Mouse (Mus musculus) spleen, postnatal 14 days (tissue): ENCODE measurements at regions not wholly inside any gene's neighbourhood (a gene's known extent, or its start where the extent isn't known, plus 50 kb on each side); places are given as distances from the start of the nearest gene placed in this dataset.

Source experiments
- DNase-seq, 2 experiments: peaks; one replicate each; pipeline ENCODE4 v3.0.0; 2021 to 2022; ENCODE audit warnings: low spot score in 2 of 2

DNA sequence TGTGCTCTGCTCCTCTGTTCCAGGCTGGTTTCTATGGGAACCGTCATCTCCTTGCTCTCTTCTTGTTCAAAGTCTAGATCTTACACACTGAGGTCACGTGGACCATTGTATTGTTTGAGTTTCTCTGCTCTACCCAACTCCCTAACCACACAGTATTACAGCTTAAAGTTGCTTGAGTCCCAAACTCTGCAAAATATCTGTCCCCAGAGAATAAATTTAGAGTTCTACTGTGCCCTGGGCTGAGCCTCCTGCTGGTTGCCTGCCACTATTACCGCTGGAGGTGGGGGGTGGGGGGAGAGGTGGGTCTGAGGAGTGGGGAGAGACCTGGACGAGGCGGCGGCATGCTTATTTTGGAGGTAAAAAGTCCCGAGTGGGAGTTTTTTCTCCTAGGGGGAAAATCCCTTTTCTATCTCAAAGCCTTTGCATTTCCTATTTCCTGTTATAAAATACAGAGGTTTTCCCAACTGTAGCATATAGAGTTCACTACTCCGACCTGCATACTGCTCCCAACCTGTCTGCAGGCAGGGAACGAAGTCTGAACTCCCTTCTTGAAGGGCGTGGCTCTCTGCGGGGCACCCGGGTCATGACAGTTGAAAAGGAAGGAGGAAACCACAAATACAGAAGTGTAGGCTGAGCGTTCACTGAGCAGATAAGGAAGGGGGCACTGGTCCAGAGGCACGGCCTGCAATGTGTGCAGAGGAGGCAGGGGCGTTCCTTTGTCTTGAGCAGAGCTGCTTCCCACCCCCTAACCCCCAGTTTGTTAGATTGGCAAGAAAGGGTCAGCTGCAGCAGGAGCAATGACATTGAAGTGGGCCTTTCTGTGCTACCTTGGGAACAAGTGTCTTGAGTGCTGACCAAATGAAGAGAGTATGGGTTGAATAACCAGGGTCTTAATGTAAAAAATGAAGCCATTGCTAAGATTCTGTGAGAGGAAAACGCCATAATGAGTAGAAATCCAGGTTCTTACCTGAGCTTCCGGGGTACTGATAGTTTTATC is 188.7 kb downstream of the Akap7 start:
- peak; percentile 19 to 37 for DNase-seq

DNA sequence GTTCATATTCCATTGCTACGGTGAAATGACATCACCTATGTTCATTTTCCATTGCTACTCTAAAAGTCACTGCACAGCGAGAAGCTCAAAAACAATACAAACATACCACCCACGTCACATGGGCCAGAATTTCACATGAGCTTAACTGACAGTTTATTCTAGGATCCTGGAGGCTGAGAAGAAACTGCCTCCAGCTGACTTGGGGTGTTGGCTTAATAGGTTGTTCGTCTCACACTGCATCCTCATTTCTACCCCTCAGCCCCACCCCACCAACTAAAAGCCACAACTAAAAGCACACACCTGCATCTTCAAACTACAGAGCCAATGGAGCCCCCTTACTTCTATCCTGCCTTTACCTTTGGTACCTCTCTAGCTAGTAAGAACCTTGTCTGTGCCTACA is 187.0 kb upstream of the Arg1 start:
- DNase-seq, result no peak

DNA sequence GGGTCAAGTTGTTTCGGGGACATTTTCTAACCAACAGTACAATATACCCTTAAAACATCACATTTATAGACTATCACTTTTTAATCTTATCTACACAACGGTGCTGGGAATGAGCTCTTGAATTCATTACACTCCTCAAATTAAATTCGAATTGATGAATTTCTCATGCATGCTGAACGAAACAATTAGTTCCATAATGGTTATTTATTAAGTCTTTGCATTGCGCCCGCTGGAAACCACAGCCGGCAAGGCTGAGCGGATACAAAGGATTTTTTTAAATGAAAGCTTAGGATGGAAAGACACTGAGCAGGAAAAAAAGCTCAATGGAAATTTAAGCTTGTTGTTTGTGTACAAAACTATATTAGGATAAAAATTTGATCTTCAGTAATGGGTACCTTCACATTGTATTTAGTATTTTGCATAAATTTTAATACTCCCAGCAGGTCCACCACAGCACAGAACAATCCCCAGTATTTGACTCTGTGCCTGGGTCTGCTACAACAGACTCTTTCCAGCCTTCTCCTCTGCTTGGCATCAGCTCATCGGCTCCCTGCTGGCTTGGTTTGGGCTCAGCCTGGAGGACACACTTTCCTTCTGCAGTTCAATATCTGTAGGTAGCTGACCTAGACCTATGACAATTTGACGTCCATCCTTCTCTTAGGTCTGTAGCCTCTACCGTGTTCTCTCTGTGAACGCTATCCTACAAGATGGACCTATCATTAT is 185.3 kb upstream of the Arg1 start:
- DNase-seq, result no peak

DNA sequence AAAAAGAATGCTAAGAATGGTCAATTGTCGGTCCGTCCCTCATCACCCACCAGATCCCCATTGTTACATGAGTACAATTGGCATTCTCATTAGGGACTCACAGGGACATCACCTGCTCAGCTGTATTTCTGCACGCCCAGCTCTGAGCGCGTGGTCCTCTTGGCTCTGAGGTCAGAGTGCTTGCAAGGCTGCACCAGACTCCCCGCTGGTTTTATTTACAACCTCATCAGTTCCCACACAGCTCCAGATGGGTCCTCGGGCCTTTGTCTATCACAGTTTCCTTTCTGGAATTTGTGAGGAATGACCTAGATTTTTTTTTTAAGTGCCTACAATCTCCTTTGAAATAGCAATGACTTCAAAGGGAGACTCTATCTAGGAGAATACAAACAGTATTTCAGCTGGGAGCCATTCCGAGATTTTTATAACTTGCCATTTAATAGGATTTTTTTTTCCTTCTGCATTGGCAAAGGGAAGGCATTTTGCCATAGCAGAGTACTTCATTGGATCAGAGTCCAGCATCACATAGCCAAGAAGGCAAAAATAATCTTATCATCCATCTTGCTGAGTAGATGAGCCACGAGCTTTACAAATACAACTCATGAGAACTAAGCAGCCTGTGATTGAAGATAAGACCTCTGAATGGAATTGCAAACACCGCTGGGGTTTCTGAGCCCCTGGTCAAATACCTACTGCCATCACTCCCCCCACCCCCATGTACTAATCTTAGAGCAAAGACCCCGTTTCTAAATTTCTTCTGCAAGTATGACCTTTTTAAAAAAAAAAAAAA is 184.5 kb upstream of the Arg1 start:
- DNase-seq, result no peak

DNA sequence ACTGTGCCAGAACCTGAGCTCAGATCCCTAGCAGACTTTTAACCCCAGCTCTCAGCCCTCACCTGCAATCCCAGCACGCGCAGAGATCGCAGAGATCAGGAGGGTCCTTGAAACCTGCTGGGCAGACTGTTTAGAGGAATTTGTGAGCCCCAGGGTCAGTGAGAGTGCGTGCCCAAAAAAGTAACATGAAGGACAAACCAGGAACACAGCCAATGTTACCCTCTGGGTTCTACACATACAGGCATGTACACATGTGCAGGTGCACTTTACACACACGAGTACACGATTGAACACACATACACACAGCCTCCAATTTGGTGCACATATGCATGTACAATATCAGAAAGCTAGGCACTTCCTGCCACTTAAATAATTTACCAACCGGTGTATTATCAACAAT is 183.9 kb upstream of the Arg1 start:
- no peak for DNase-seq

DNA sequence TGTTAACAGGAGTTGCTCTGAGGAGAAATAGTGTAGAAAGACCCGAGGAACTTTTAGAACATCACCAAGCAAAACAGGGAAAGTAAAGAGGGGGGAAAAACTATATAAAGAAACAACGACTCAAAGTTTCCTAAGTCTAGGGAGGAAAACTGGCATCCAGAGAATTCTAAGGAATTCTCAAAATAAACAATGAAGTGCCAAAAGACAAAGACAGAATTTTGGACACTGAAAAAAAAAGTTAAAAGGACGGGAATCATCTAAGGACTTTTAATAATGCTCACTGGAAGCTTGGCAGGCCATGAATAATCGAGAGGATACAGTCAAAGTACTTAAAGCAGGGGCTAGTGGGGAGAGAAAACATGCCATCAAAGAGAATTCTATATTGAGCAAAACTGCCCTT is 170.8 kb upstream of the Arg1 start:
- no peak for DNase-seq

DNA sequence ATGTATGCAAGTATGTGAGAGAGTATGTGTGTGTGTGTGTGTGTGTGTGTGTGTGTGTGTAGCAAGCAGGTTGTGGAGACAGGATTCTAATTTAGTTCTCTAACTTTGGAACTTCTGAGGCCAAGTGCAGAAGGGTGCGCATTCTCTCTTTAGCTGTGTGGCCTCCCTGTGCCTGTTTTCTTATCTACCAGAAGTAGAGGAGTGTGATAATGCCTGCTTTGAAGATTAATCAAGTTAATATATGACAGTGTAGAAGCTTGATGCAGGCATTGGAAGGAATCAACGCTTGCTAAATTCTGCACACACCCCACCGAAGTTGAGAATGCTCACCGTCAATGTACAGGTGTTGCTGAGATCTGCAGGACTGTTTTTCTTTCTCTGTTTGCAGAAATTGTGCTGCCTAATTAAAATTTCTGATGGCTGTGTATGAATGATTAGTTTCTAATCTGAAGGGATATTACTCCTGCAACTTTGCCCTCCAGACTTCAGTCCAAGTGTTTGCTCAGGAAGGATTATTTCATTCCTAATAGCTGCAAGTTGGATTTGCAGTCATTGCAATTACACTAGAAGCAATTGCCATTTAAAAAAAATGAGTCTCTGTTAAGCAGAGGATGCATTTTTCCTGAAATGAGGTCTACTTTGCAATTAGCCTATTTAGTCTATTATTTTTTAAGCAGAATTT is 162.6 kb upstream of the Arg1 start:
- no peak for DNase-seq

DNA sequence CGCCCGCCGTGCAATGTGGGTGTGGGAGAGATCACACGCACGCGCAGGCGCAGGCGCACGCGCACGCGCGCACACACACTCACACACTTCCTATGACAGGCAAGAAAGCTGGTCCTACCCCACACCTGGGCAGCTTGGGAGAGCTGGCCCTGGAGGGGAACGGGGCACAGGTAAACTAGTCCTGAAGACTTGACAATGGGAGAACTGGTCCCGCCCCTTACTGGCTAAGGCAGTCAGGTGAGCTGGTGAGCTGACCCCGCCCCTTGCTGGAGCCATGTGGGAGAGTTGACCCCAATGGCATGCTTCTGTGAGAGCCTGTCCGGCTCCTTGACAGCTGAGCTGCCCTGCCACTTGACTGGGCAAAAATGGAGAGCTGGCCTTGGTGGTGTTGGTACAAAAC is 159.5 kb upstream of the Arg1 start:
- DNase-seq, result no peak

DNA sequence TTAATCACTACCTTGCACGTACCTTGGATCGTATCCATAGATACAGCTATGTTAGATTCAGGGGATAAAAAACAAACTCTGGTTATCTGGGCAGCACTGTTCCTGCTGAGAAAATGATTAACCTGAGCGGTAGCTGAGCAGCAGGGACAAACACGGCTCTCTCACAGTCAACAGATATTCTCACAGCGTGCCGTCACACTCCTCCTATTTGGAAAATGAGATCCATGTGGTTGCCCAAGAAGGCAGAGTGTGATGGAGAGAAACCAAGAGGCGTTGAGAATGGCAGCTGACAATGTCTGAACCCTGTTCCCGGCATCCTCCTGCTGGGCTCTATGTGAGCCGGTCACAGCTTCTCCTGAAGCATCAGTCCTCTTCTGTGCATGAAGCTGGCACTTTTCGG is 155.6 kb upstream of the Arg1 start:
- no peak for DNase-seq

DNA sequence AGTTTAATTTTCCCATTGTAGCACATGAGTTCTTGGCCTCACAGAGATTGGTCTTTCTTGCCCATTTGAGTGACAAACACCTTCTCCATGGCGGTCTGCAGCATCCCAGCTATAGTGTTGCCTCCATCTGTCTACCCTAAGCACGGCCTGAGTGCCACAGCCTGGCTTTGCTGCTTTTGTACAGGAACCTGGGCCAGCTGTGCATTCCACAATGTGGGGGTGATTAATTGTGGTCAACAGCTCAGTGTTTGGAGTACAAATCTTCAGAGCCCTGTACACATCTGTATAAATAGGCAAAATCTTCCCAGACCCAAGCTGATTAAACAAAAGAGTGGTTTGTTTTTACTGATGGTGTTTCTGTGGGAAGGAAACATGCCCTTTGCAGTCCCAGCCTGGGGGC is 145.3 kb upstream of the Arg1 start:
- no peak for DNase-seq

DNA sequence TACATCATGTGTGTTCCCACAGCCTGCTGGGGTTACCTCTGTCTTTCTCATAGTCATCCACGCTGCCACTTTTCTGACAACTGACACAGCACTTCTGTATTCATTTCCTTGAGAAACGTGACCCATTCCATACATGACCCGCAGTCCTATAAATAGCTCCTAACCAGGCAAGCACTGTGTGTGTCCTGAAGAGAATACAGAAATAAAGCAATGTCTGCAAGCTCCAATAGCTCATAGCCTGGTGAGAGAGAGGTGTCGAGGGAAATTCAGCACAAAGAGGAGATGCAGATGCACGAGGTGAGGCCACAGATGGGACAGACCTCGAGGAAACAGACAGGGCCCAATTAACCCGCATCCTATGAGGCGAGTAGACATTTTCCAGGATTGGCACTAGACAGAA is 141.0 kb upstream of the Arg1 start:
- no peak for DNase-seq

DNA sequence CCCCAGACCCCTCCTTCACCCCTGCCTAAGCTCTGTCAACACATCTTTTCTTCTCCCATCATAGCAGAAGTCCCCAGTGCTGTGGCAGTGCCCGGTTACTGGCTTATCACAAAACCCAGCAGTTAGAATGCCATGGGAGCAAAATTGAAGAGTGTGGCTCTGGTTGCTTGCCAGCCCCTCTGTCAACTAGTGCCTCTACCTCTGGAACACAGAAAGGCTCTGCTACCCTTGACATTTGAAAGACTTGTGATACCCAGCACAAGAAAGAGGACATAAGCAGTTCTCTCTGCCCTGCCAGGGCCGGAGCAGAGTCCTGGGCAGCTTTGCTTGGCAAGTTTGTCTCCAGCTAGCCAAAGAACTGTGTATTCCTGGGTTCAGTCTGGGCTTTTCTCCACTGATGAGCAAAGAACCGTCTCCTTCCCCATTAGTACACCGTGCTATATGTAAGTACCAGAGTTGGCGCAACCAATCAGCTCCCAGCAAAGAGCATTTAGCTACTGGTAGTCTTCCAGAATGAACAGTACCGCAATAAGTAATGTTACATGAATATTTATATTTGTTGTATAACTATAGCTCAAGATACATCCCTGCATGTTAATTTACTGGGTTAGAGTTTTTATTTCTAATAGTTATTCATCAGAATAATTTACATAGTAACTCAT is 137.5 kb upstream of the Arg1 start:
- no peak for DNase-seq

DNA sequence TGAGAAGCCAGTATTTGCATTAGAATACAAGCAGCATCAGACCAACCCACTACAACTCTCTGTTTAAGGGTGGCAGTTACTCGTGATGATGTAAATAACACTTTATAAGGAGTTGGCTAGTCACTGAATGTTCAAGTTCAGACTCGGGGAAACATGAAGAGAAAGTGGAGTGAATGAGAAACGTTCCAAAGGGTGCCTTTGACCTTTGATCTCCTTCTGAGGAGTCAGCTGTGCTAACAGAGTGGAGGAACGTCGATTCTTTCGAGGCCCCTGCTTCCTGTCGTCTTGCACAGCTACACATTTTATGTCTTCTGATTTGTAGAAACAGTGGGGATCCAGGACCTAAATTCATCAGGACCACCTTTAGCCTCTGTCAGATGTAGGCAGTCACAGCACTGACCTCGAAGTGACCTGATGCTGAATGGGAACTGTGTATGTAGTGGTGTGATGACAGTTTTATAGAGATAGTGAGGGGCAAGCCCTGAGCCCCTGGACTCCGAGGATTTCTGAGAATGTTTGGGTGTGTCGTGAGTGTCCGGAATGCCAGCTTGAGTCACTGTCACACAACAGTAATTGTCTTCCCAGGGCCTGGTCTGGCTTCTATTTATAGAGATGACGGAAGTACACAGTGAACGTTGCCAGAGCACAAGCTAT is 134.2 kb upstream of the Arg1 start:
- no peak for DNase-seq

DNA sequence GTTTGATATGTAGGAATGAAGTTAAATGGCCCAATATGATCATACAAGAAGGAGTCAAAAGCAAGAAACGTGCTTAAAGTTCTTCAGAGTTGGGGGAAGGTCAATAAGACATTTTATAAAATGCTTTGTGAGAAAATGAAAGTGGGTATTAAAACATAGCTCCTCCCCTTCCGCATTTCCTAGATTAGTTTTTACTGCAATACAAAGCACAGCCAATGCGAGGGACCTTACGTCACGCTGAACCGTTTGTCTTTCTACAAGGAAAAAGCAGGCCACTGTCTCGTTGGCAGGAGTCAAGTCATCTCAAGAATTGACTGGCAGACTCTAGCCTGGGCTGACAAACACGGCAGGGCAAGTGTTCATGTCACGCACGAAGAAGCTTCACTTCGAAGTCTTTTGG is 131.4 kb upstream of the Arg1 start:
- no peak for DNase-seq

DNA sequence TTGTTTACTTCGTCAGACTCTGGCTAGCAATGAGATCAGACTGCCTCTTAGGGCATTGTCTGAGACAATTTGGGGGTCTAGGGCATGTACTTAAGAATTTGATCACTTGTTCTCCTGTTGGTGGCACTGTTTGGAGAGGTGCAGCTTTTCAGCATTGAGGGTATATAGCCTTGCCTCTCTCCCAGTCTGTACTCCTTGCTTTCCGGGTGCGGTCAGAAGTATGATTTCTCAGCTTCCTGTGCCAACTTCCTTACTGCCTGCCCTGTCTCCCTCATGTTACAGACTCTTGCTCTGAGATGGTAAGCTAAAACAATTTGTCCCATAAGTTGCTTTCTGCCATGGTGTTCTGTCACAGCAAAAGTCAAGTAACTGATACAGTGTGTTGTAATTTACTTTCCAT is 124.7 kb upstream of the Arg1 start:
- no peak for DNase-seq

DNA sequence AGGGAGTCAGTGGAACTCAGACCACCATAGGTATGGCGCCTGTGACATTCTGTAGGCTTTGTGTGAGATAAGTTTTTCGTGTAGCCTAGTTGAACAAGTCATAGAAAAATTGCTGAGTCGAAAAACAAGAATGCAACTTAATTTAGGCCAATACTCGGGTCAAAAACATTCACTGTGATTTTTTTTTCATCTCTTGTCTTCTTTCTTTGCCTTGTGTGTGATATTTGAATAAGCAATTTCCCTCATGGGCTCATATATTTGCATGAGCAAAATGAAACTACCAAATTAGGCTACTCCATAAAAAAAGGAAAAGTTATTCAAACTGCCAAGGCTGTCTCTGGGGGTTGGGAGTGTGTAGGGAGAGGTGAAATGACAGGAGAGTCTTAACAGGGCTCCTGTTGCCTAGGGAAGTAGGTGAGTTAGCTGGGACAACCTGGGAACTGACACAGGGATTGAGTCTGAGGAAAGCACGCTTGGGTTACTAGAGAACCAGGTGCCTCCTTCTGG is 124.1 kb upstream of the Arg1 start:
- no peak for DNase-seq

DNA sequence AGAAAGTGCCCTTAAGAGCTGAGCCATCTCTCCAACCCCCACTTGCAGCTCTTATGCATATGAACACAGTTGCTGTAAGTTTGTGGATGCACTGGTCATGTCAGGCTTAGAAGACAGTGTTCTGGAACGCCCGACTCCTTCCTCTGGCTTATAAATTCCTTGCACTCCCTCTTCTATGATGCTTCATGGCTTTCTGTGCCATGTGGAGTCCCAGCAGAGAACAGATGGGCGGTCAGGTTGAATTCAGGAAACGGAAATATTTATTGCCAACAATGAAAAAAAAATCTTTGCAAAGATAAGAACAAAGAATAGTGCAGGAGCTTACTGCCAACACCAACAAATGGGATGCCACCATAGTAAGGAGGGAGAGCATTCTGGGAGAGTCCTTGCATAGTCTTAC is 113.9 kb upstream of the Arg1 start:
- no peak for DNase-seq

DNA sequence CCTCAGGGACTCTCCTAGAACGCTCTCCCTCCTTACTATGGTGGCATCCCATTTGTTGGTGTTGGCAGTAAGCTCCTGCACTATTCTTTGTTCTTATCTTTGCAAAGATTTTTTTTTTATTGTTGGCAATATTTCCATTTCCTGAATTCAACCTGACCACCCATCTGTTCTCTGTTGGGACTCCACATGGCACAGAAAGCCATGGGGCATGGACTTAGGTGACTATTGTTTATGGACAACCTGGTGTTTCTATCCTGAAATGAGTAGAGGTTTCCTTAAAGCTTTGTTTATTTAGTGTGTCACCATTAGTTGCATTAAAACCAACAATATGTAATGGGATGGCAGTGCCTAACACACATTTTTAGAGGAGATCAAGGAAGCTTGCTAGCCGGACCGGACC is 112.6 kb upstream of the Arg1 start:
- DNase-seq, result no peak

DNA sequence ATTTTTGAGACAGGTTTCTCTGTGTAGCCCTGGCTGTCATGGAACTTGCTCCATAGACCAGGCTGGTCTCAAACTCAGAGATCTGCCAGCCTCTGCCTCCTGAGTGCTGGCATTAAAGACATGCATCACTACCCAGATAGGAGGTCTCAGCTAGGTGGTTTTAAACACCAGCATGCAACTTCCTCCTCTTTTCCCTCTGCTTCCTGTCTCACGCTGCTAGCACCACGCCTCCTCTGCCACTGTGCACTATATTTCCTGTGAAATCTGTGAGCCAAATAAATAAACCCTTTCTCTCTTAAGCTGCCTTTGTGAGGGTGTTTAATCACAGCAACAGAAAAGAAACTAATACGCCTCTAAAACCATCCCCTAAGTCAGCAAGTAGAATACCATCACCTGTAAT is 109.6 kb upstream of the Arg1 start:
- DNase-seq, result no peak

DNA sequence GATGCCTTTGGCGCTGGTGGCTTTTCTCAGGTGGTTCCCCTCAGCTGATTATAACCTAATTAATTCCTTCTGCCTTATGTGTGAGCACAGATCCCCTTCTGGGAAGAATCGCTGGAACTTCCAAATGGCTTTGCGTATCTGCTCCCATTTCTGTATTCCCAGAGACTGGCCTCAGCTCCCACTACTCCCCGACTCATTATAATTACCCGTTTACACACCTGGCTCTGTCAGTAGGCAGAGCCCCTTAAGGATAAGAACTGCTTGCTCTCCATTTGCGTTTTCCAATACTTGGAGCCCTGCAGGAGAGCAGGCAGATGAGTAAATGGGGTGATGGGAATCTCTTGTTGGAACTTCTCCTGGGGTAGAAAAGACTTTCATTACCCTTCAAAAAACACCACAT is 108.1 kb upstream of the Arg1 start:
- no peak for DNase-seq

DNA sequence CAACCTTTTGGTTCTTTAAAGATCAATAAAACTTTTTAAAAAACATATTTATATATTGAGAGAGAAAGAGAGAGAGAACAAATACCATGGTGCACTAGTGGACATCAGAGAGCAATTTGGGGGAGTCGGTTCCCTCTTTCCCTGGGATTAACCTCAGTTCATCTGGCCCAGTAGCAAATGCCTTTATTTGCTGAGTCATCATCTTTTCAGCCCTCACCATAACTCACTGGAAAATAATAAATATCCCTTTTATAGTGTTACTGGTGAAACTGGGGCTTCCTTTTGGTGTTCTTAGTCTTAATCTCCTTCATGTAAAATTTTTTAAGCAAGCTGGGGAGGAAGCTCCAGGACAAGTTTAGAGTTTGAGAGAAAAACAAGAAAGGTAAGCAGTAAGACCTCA is 105.3 kb upstream of the Arg1 start:
- DNase-seq, result no peak
